Mouse (Mus musculus): ENCODE results near the gene Cfap126.

The Cfap126 gene

GRCm38 (mm10) chr1:171096110-171096964 is 17.4 kb upstream of the Cfap126 start:
- DNase-seq, result no peak

GRCm38 (mm10) chr1:171097136-171097535 is 16.6 kb upstream of the Cfap126 start:
- DNase-seq, result no peak

GRCm38 (mm10) chr1:171097612-171098011 is 16.1 kb upstream of the Cfap126 start:
- no peak for DNase-seq

- peak in 1 of 2 experiments; percentile 20 for DNase-seq
Measured at GRCm38 (mm10) chr1:171101033-171101432, 12.7 kb upstream of the Cfap126 start.

GRCm38 (mm10) chr1:171101733-171102546 is 11.8 kb upstream of the Cfap126 start:
- peak; percentile 94 to 95 for DNase-seq

- peak; percentile 91 to 92 for DNase-seq
Measured at GRCm38 (mm10) chr1:171102547-171103177, 11.1 kb upstream of the Cfap126 start.

- peak in 1 of 2 experiments; percentile 44 for DNase-seq
Measured at GRCm38 (mm10) chr1:171103179-171103840, 10.4 kb upstream of the Cfap126 start.

- no peak for DNase-seq
Measured at GRCm38 (mm10) chr1:171105226-171105625, 8.5 kb upstream of the Cfap126 start.

- peak in 1 of 2 experiments; percentile 23 for DNase-seq
Measured at GRCm38 (mm10) chr1:171109620-171110019, 4.1 kb upstream of the Cfap126 start.

- no peak for DNase-seq
Measured at GRCm38 (mm10) chr1:171110659-171111019, 3.1 kb upstream of the Cfap126 start.

GRCm38 (mm10) chr1:171111020-171111780 is 2.5 kb upstream of the Cfap126 start:
- DNase-seq, result peak; percentile 97

- DNase-seq, result peak; percentile 43 to 47
Measured at GRCm38 (mm10) chr1:171111781-171112575, 1.7 kb upstream of the Cfap126 start.

- DNase-seq, result no peak
Measured at GRCm38 (mm10) chr1:171112986-171113385, 732 bp upstream of the Cfap126 start.

- no peak for DNase-seq
Measured at GRCm38 (mm10) chr1:171116280-171116679, 2.6 kb downstream of the Cfap126 start.

GRCm38 (mm10) chr1:171118269-171118684 is 4.6 kb downstream of the Cfap126 start:
- peak; percentile 82 to 93 for DNase-seq

- DNase-seq, result no peak
Measured at GRCm38 (mm10) chr1:171118996-171119395, 5.3 kb downstream of the Cfap126 start.

- DNase-seq, result no peak
Measured at GRCm38 (mm10) chr1:171119405-171119804, 5.7 kb downstream of the Cfap126 start.

- no peak for DNase-seq
Measured at GRCm38 (mm10) chr1:171120893-171121292, 7.2 kb downstream of the Cfap126 start.

- DNase-seq, result no peak
Measured at GRCm38 (mm10) chr1:171121839-171122238, 8.1 kb downstream of the Cfap126 start.

GRCm38 (mm10) chr1:171122932-171123331 is 9.2 kb downstream of the Cfap126 start:
- DNase-seq, result no peak

- no peak for DNase-seq
Measured at GRCm38 (mm10) chr1:171124398-171124797, 10.7 kb downstream of the Cfap126 start.

Data from cerebellum, postnatal 10 days (tissue).